Mouse (Mus musculus) lung, embryonic 14.5 days (tissue): Measurements from ENCODE around the gene Wdr5. TPM values are rescaled to one million over a fixed set of nuclear protein-coding genes. Genes with fewer than 3 reads are reported as not detected.

Experiments used
- ATAC-seq: fragments of 200-750 bp; cut with Nextera tagmentation; 2 replicates; pipeline ENCODE4 v1.8.0; 2017; ENCODE audit warnings: mild to moderate bottlenecking, moderate TSS enrichment, moderate library complexity; ENCODE audit not compliant: insufficient read depth
- DNase-seq: peaks from one replicate; pipeline ENCODE4 v3.0.0-alpha.2; 2015
- H3K27ac ChIP-seq: fragments of 300-500 bp; sonication (generic); 2 replicates; pipeline ENCODE4 v1.5.1; 2014; ENCODE audit warnings: low read depth, mild to moderate bottlenecking, moderate library complexity
- H3K27me3 ChIP-seq: fragments of 300-500 bp; sonication (generic); 2 replicates; pipeline ENCODE4 v1.6.1; 2014; ENCODE audit warnings: low read length, control low read depth; ENCODE audit not compliant: insufficient read depth
- H3K36me3 ChIP-seq: fragments of 300-500 bp; sonication (generic); 2 replicates; pipeline ENCODE4 v1.6.1; 2014; ENCODE audit warnings: control low read depth; ENCODE audit not compliant: insufficient read depth
- H3K4me1 ChIP-seq: fragments of 300-500 bp; sonication (generic); 2 replicates; pipeline ENCODE4 v1.6.1; 2014; ENCODE audit warnings: antibody characterized with exemption, control low read depth; ENCODE audit not compliant: insufficient read depth
- H3K4me2 ChIP-seq: fragments of 300-500 bp; sonication (generic); 2 replicates; pipeline ENCODE4 v1.6.1; 2014; ENCODE audit warnings: mild to moderate bottlenecking
- H3K4me3 ChIP-seq: fragments of 300-500 bp; sonication (generic); 2 replicates; pipeline ENCODE4 v1.5.1; 2014; ENCODE audit warnings: low read depth, low read length
- H3K9ac ChIP-seq: fragments of 300-500 bp; sonication (generic); 2 replicates; pipeline ENCODE4 v1.6.1; 2014
- H3K9me3 ChIP-seq: fragments of 300-500 bp; sonication (generic); 2 replicates; pipeline ENCODE4 v1.6.1; 2016; ENCODE audit warnings: low read depth, low read length, control low read depth
- CTCF ChIP-seq: IDR thresholded peaks from 2 replicates; pipeline ENCODE4 v1.5.1; 2016; ENCODE audit warnings: antibody characterized with exemption, low read depth
- WGBS: fragments of 180-500 bp; shearing (Covaris S2); extraction: QIAGEN DNeasy Blood & Tissue Kit; methylation state at CpG from one replicate; pipeline ENCODE4 v1.1.7; 2014; 5-methylcytosine and 5-hydroxymethylcytosine counted together
- polyA plus RNA-seq: library from polyadenylated mRNA; unstranded; fragments of >200 nt; fragmentation: Nextera tagmentation; extraction: Ambion mirVana; gene quantifications from 2 replicates; pipeline ENCODE4 v1.2.1, GENCODE M21; 2014

Wdr5 gene
- polyA plus RNA-seq, 1 experiment from 2014 or later = 71.3 TPM

DNA sequence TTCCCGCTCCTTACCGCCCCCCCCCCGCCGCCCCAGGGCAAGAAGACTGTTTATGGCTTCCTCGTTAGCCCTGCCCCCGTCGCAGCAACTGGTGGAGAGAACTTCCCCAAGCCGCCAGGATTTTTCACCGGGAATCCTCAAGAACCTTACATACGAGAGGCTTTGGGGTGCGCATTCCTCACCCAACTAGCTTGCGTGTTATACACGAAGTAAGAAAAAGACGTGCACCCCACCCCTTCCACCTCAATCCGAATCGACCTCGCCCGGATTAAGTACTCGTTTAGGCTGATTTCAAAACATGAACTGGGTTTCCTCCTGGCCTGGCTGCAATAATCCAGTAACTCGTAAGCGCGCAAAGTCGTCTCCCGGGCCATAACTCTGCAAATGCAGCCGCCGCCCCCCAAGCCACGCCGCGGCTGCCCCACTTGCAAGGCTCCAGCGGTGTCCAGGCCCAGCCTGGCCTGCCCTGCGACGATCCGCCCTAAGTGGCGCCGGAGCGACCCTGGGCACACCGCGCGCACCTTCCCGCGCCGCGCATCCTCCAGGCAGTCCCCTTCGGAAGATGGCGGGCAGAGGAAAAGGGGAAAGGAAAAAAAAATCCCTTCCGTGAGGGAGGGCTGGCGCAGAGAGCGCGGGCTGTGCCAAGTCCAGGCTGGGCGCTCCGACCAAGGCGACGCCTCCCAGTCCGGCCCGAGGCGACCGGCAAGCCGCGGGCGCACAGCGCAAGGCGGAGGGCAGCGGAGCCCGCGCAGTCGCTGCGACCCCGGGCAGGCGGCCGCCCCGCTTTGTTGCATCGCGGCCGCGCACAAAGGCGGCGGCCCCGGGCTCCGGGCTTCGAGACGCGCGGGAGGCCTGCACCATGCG, 40.1 kb upstream of the Wdr5 start:
- H3K4me2 ChIP-seq = peak overlapping the region; percentile 97
- H3K27ac ChIP-seq = peak overlapping the region; percentile 97
- no peaks in the 10 kb centered on the region for H3K9me3 ChIP-seq
- under 1% methylated on average over 84 of the region's 84 CpGs for WGBS
- ATAC-seq (peak; percentile 42), DNase-seq (peak; percentile 58)
- no peak for TF ChIP-seq CTCF
- peaks cover 26% of the 10 kb centered on the region for H3K36me3 ChIP-seq
- H3K4me1 ChIP-seq = peaks cover 15% of the 10 kb centered on the region; the same call in 1 of the 2 replicates
- peak overlapping the region; percentile 96 for H3K9ac ChIP-seq
- H3K27me3 ChIP-seq = no peaks in the 10 kb centered on the region
- H3K4me3 ChIP-seq = peak overlapping the region; percentile 97

DNA sequence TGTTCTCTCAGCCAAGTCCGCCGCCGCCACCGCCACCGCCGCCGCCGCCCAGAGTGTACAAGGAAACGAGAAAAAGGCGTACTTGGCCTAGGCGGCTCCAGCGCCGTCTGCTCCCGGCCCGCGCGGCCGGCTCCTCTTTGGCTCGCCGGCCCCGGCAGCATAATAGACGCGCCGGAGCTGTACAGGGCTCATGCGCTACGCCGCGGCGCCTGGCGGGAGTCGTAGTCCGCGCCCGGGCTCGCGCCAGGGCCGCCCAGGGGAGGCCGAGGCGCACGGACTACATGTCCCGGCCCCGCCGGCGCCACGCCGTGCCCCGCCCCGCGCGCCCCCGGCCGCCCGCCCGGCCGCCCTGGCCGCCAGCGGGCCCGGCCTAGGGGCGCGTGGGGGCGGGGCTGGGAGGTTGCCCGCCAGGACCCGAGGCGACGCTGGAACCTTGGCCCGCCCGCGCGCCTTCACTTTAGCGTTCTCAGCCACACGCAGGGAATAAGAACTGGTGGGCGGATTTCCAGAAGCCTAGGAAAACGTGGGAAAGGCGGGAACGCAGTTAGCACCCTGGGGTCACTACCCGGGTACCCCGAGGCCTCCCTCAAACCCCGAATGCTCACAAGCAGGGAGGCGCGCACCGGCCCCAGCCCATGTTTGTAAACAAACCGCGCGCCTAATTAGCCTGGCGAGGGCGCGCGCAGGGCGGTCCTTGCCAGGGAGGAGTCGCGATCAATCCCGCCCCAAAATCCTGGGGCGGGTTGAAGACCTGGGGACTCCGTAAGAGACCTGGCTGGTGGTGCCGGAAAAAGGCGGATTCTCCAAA, 39.3 kb upstream of the Wdr5 start:
- peak overlapping the region; percentile 97 for H3K4me2 ChIP-seq
- no peaks in the 10 kb centered on the region for H3K9me3 ChIP-seq
- DNase-seq (peak; percentile 97), ATAC-seq (peak; percentile 99)
- TF ChIP-seq CTCF = no peak
- H3K4me1 ChIP-seq = peaks cover 15% of the 10 kb centered on the region; the same call in 1 of the 2 replicates
- peak overlapping the region; percentile 96 for H3K9ac ChIP-seq
- WGBS = under 1% methylated on average over 82 of the region's 96 CpGs
- peak overlapping the region; percentile 97 for H3K27ac ChIP-seq
- H3K36me3 ChIP-seq = peaks cover 26% of the 10 kb centered on the region
- H3K4me3 ChIP-seq = peak overlapping the region; percentile 97
- no peaks in the 10 kb centered on the region for H3K27me3 ChIP-seq

DNA sequence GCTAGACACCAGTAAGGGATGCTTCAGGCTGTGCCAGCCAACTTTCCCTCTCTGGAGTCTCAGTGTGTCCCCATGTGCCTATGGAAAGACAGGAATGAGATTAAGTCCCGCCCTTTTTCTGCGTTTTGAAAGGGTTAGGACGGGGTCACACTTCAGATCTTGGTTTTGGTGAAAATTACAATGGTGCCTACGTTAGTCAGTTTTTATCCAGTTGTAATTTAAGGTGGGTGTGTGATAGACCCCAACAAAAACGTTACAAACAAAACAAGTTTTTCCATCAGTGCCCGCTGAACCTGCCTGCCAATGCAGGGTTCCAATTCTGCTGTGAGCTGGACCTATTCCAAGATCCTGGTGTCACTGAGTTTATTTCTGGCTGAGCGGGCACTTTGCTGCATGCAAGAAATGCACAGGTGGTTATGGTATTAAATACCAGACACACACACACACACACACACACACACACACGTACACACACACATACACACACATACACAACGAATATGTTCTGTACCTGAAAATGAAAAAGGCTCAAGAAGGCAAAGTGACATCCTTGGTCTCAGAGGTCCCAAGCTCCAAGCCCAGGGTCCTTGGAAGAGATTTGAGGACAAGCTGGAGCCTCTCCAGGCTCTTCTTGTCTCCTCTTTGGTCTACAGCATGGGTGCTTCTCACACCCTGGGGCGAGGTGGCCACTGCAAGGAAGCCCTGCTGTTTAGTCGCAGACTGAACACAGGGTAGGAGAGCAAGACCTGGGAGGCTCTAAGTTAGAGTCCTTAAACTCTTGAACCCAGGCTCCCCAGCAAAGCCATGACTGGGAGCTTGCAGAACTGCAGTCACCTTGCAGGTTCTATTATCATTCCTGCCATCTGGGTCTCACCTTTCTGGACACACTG, 38.4 kb upstream of the Wdr5 start:
- DNase-seq = peak; percentile 62
- Histone ChIP-seq H3K27me3 (no peaks in the 10 kb centered on the region), H3K27ac (peak overlapping the region; percentile 97), H3K4me3 (peak overlapping the region; percentile 97), H3K4me2 (peak overlapping the region; percentile 97), H3K9me3 (no peaks in the 10 kb centered on the region), H3K9ac (peak overlapping the region; percentile 56), H3K4me1 (peaks cover 15% of the 10 kb centered on the region; the same call in 1 of the 2 replicates), H3K36me3 (peaks cover 18% of the 10 kb centered on the region)
- TF ChIP-seq CTCF = no peak
- no peak for ATAC-seq
- 25% methylated on average over 11 of the region's 11 CpGs for WGBS

DNA sequence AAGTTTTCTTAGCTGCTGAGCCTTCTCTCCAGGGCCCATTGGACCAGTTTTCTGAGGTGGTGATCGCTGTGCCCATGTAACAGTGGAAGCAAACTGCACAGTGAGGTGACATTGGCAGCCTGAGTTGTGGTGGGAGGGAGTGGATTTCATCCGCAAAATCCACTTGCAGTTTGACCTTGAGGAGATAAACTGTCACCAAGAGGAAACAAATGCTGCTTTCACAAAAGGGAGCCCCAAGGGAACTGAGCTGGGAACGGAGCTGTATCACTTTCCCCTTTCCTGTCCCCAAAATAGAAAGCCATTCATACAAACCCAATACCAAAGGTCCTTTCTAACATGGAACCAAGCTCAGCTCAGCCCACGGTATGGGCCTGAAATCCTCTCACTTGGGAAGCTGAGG, 35.1 kb upstream of the Wdr5 start:
- Histone ChIP-seq H3K27me3 (no peaks in the 10 kb centered on the region), H3K4me1 (no peaks in the 10 kb centered on the region), H3K36me3 (no peaks in the 10 kb centered on the region), H3K27ac (no peak overlapping the region), H3K4me2 (no peak overlapping the region), H3K4me3 (no peak overlapping the region), H3K9me3 (no peaks in the 10 kb centered on the region), H3K9ac (no peak overlapping the region)
- no peak for DNase-seq
- no peak for ATAC-seq
- TF ChIP-seq CTCF = no peak
- WGBS = 64% methylated on average over 4 of the region's 4 CpGs

DNA sequence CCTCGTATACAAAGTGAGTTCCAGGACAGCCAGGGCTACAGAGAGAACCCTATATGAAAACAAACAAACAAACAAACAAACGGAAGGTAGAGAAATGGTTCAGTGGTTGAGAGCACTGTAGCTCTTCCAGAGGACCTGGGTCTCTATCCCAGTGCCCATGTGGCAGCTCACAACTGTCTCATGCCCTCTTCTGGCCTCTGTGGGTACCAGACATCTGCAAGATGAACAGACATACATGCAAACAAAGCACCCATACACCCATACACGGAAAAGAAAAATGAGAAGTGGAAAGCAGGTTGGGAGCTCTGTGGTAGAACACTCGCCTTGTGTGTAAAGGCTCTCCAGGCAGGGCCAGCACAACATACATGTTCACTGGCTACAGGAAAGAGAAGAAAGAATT, 34.6 kb upstream of the Wdr5 start:
- no peaks in the 10 kb centered on the region for H3K9me3 ChIP-seq
- no peak overlapping the region for H3K4me2 ChIP-seq
- 65% methylated on average over 4 of the region's 4 CpGs for WGBS
- ATAC-seq = no peak
- H3K9ac ChIP-seq = no peak overlapping the region
- H3K27ac ChIP-seq = no peak overlapping the region
- H3K27me3 ChIP-seq = no peaks in the 10 kb centered on the region
- no peaks in the 10 kb centered on the region for H3K36me3 ChIP-seq
- H3K4me1 ChIP-seq = no peaks in the 10 kb centered on the region
- no peak overlapping the region for H3K4me3 ChIP-seq
- TF ChIP-seq CTCF = no peak
- DNase-seq = no peak

DNA sequence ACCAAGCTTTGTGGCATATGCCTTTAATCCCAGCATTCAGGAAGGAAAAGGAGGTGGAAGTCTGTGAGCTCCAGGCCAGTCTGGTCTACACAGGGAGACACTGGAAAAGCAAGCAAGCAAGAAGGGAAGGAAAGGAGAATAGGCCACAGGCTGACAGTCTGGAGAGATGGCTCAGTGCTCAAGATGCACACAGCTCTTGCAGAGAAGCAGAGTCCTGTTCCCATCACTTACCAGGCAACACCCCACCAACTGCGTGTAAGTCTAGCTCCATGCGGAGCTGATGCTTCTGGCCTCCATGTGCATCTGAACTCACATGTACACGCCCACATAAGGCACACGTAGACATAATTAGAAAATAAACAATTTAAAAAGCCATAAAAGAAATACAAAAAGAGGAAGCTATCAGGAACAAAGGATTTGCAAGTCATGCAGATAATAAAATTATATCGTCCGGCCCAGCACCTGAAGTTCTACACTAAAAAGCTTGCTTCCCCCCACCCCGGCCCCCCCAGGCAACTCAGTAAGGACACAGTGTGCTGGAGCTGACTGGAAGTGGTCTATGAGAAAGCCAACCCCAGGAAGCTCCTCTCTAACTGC, 32.6 kb upstream of the Wdr5 start:
- Histone ChIP-seq H3K4me1 (no peaks in the 10 kb centered on the region), H3K4me2 (no peak overlapping the region), H3K4me3 (no peak overlapping the region), H3K9me3 (no peaks in the 10 kb centered on the region), H3K27me3 (no peaks in the 10 kb centered on the region), H3K27ac (no peak overlapping the region), H3K9ac (no peak overlapping the region), H3K36me3 (no peaks in the 10 kb centered on the region)
- no peak for ATAC-seq
- TF ChIP-seq CTCF = no peak
- WGBS = 64% methylated on average over 7 of the region's 7 CpGs
- DNase-seq = no peak
